Mouse (Mus musculus) thymus, adult 2 months (tissue): ENCODE measurements around the gene Sdccag8.

Experiments
- CTCF ChIP-seq: fragments of 200-500 bp; IDR thresholded peaks from 2 replicates; pipeline ENCODE4 v1.5.1; 2012; ENCODE audit warnings: mild to moderate bottlenecking, control low read depth, low read length, moderate library complexity, borderline replicate concordance; ENCODE audit not compliant: control insufficient read depth, poor library complexity, insufficient read depth; ENCODE audit errors: extremely low read depth
- POLR2A ChIP-seq: fragments of 200-500 bp; IDR thresholded peaks from 2 replicates; pipeline ENCODE4 v1.6.1; 2012; ENCODE audit warnings: mild to moderate bottlenecking, low read length, control low read depth, moderate library complexity; ENCODE audit not compliant: control insufficient read depth, poor library complexity, insufficient read depth; ENCODE audit errors: extremely low read depth

DNA sequence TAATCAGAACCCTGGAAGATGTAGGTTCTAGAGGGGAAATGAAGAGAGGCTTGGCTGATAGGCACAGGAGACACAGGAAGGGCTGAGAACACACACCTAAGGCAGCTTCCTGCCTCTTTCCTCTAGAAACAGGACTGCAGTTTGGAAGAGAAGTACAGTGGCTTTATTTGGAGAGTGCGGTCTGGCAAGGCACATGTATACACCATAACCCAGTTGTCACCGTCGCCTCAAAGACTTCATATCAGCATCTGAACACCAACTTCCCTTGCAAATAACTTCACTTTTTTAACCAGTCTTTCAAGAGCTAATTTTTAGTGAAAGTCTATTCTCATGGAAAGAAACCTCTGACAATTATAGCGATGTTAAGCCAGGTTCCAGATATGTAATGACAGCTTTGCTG, 177.0 kb downstream of the Sdccag8 start:
- TF ChIP-seq CTCF (no peak), POLR2A (no peak)
